Mouse (Mus musculus) gastrocnemius, postnatal 36 days (tissue): ENCODE results near the gene Celf2. TPM values are rescaled to one million over a fixed set of nuclear protein-coding genes. Genes with fewer than 3 reads are reported as not detected.
"Not testable (repeated sequence)": the region's sequence is repeated elsewhere in the genome, so short reads cannot be mapped to it uniquely, and the experiment has no call there.

Experiments used
- DNase-seq, 2 experiments: peaks; one replicate each; pipeline ENCODE4 v3.0.0; 2022
- intact Hi-C: fragments of 180-260 bp; cut with DNase I; formaldehyde crosslinking; loops from one replicate; pipeline ENCODE4 v1.15.1; 2025
- total RNA-seq, 2 experiments: library from RNA; stranded (reverse); gene quantifications; 2 replicates each; pipeline ENCODE4 v1.2.3; 2021

Celf2 gene
- total RNA-seq, 2 experiments from 2014 or later, result 59.7 to 65.3 TPM

GRCm38 (mm10) chr2:6580066-6580465 is 929.3 kb downstream of the Celf2 start:
- no peak for DNase-seq
- intact Hi-C loops, result no loop called here

- DNase-seq, intact Hi-C loops: not testable (repeated sequence)
Measured at GRCm38 (mm10) chr2:6575316-6575715, 934.0 kb downstream of the Celf2 start.

GRCm38 (mm10) chr2:6573640-6574039 is 935.7 kb downstream of the Celf2 start:
- intact Hi-C loops, result no loop called here
- no peak for DNase-seq

GRCm38 (mm10) chr2:6572976-6573375 is 936.4 kb downstream of the Celf2 start:
- DNase-seq, result no peak
- intact Hi-C loops, result no loop called here

GRCm38 (mm10) chr2:6569040-6569542 is 940.3 kb downstream of the Celf2 start:
- intact Hi-C loops, result no loop called here
- no peak for DNase-seq

- no peak for DNase-seq
- intact Hi-C loops, result no loop called here
Measured at GRCm38 (mm10) chr2:6565175-6565574, 944.2 kb downstream of the Celf2 start.

DNA sequence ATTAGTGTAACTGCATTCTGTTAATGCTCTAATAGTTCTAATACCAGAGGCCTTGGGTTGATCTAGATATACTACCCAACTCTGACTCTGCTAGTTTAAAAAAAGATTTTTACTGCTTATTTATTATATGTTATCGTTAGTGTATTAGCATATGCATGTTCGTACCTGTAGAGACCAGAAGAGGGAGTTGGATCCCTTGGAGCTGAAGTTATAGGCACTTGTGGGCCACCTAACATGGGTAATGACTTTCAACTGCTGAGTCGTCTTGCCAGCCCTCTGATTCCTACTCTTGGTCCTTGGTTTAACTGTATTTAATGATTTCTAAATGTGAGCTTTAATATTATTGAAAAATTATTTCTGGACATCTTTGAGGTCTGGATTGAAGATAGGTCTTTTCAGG is 948.0 kb downstream of the Celf2 start:
- intact Hi-C loops, result no loop called here
- no peak for DNase-seq

- intact Hi-C loops, result no loop called here
Measured at GRCm38 (mm10) chr2:6560802-6561201, 948.6 kb downstream of the Celf2 start.

DNA sequence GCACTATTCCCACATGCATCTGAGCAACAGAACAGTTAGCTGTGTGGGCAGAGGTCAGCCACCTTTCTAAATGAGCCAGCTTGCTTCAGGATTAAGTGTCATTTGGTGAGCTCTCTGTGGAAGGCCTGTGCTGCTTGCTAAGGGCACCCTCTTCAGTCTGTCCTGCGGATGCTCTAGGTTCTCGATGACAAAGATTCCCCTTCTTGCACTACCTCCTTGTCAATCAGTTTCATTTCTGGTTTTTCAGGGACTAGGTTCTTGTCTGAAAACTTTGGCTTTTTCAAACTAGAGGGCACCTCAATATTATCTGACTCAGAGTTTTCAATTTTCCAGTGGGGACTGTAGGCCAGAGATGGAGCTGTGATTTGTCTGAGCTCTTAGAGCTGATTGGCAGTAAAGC is 949.8 kb downstream of the Celf2 start:
- intact Hi-C loops, result no loop called here

More at GRCm38 (mm10) chr2:6560802-6561201, 948.6 kb downstream of the Celf2 start:
- no peak for DNase-seq

GRCm38 (mm10) chr2:6558303-6559254 is 950.8 kb downstream of the Celf2 start:
- DNase-seq, result no peak
- intact Hi-C loops, result no loop called here

More for the DNA sequence above, 949.8 kb downstream of the Celf2 start:
- no peak for DNase-seq

GRCm38 (mm10) chr2:6557749-6558148 is 951.6 kb downstream of the Celf2 start:
- intact Hi-C loops, result no loop called here
- no peak for DNase-seq

DNA sequence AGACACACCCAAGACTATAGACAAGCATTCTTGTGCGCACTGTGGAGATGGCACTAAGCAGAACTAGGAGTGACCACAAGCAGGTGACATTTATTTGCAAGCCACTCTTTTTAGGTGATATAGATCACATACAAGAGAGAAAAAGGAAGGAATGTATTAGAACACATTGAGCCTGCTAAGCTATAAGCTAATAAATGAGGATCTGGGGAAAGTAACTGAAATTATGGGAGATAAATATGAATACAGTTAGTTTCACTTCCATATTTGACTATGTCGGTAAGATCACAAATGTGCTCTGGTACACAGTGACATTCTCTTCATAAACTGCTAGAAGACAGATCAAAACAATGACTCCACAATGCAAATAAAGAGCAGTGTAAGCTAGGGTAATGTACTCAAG is 952.5 kb downstream of the Celf2 start:
- no peak for DNase-seq
- intact Hi-C loops, result no loop called here

- intact Hi-C loops, result no loop called here
Measured at GRCm38 (mm10) chr2:6553656-6554055, 955.7 kb downstream of the Celf2 start.

DNA sequence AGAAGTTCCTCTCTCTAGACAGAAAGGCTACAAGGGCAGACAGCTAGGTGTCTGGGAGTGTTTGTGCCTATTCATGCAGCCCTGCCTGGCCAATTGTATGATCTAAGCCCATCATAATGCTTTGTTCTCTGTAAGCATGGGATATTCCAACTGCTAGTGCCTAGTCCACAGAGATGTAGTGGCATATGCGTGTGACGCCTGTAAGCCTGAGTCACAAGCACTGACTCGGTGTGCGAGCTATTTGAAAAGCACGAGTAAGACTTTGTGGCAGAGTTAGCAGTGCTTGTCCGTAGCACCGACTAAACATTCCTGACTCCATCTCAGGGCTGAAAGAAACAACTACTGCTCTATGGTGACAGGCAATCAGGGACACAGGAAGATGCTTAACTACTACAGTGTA is 960.1 kb downstream of the Celf2 start:
- no peak for DNase-seq
- intact Hi-C loops, result no loop called here

More at GRCm38 (mm10) chr2:6553656-6554055, 955.7 kb downstream of the Celf2 start:
- no peak for DNase-seq

GRCm38 (mm10) chr2:6547139-6547664 is 962.2 kb downstream of the Celf2 start:
- intact Hi-C loops, result no loop called here
- DNase-seq, result no peak

GRCm38 (mm10) chr2:6546462-6547138 is 962.8 kb downstream of the Celf2 start:
- intact Hi-C loops, result no loop called here
- DNase-seq, result no peak

DNA sequence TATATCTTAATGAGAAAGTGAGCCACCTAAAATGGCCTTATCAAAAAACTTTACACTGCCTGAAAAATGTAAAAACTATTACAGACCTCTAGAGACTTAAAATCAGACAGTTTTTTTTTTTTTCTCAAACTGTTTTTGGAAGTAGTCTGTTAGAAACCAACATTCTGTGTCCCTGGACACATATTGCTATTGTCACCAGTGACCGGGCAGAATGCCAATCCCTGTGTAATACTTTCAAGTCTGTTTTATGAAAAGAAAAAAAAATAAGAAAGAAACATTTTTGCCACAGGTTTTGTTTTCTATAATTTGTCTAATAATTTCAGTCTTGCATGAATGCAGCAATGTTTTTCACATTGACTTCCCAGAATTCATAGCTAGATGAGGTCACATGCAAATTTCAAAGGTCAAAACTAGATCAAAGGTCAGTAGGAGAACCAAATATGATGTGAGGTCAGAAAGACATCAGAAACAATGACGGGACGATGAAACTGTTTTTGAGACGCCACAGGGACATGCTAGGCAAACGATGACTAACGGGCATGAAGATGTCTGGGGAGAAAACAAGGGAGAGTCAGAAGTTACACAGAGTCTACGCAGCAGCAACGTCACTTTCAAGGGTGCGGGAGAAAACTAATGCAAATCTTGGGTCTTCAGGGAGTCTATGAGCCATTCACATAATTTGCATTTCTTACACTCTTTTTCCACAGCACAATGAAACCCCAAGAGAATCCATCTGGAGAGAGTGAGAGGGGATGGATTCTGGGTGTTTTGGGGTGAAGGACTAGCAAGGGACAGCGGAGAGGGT is 964.0 kb downstream of the Celf2 start:
- no peak for DNase-seq
- intact Hi-C loops, result no loop called here

DNA sequence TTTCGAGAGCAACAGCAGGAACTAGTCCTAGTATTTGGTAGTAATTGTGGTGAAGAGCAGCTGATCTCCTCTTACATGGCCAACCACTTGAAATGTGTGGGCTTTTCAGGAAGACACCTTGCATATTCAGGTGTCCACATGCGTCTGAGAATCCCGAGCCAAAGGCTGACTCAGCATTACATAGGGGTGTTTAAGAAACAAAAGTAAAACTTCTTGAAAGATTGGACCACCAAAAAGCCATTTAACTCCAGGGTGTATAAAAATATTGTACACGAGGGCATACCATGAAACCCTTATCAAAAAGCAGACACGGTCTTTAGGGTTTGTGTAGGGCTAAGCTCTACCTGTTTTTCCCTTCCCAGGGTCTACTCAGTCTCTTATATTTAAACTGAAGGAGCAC is 965.7 kb downstream of the Celf2 start:
- intact Hi-C loops, result no loop called here
- DNase-seq, result no peak

- intact Hi-C loops, result no loop called here
- no peak for DNase-seq
Measured at GRCm38 (mm10) chr2:6542556-6543180, 966.7 kb downstream of the Celf2 start.

DNA sequence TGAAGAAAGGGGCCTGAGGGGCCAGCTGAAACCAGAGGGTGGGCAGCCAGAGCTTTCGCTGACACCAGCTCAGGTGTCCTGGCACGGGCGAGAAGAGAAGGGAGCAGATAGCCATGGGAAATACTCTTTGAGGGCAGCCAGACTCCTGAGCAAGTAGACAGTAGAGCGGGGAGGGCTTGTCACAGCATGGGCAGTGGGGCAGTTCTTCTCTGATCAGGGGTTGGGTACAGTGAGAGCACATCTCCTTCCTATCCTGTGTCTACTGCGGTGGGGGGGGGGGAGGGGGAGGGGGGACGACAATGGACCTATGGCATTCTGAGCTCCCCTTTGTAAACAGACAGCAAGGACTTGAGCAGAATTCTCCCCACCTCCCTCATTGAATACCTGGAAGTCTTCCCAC is 968.5 kb downstream of the Celf2 start:
- intact Hi-C loops, result no loop called here
- no peak for DNase-seq
